Mouse (Mus musculus): ENCODE data around the gene Gm44805.

The Gm44805 gene

GRCm38 (mm10) chr7:19628536-19629360 is 52.5 kb downstream of the Gm44805 start:
- peak; percentile 98 for DNase-seq (ENCODE audit: low read depth, low spot score)

DNA sequence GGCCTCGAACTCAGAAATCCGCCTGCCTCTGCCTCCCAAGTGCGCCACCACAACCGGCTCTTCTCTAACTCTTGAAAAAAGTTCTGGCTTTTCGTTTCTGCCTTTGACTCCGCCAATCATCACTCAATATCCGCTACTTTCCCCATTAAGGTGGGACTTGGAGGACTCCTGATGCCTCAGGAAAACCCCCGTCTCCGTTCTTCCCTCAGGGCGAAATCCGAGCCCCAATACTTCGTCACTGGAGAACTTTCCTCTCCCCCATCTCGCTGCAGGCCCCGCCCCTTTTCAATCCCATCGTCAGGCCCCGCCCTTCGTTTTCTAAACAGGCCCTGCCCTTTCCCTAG is 53.1 kb downstream of the Gm44805 start:
- no peak for DNase-seq (ENCODE audit: low read depth, low spot score)

DNA sequence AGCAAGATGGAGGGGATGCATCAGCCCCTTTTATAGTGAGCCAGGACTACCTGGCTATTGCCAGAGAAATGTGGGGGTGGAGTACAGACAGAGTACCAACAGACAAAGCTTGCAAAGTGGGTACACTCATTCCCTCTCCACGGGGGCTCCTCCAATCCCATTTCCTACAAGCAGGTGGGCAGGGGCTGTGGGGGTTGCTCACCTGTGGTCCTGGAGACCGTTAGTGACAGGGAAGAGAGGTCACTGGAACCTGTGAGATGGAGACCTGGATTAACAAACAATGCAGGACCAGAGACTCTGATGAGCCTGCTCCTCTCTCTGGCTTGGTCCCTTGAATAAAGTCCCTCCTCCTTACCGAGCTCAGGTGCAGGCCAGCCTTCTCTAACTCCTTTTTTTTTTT is 53.5 kb downstream of the Gm44805 start:
- no peak for DNase-seq (ENCODE audit: low read depth, low spot score)

- no peak for DNase-seq (ENCODE audit: low read depth, low spot score)
These were observed 57.8 kb downstream of the Gm44805 start for GRCm38 (mm10) chr7:19623433-19623832.

GRCm38 (mm10) chr7:19622241-19622640 is 59.0 kb downstream of the Gm44805 start:
- DNase-seq (ENCODE audit: low read depth, low spot score), result no peak

Measured in WW6 (cell line).